Mouse (Mus musculus) urinary bladder, adult 2 months (tissue): ENCODE measurements around the gene Ttc30b. TPM values are rescaled to one million over a fixed set of nuclear protein-coding genes. Genes with fewer than 3 reads are reported as not detected.
"Not testable (repeated sequence)": the region's sequence is repeated elsewhere in the genome, so short reads cannot be mapped to it uniquely, and the experiment has no call there.

Experiments used
- DNase-seq: peaks from one replicate; pipeline ENCODE4 v3.0.0; 2022; ENCODE audit warnings: low spot score
- polyA plus RNA-seq: library from polyadenylated mRNA; depleted of rRNA; stranded (reverse); fragments of >200 nt; gene quantifications from 2 replicates; pipeline ENCODE4 v1.2.3, GENCODE M21; 2012; rRNA removed

Ttc30b gene
- polyA plus RNA-seq, 1 experiment: 9.6 TPM

- DNase-seq: no peak
Measured at GRCm38 (mm10) chr2:75950685-75951084, 12.3 kb upstream of the Ttc30b start.

- DNase-seq: peak; percentile 22
Measured at GRCm38 (mm10) chr2:75937520-75938116, 767 bp downstream of the Ttc30b start.

- not testable (repeated sequence) for DNase-seq
Measured at GRCm38 (mm10) chr2:75936685-75937084, 1.7 kb downstream of the Ttc30b start.

- no peak for DNase-seq
Measured at GRCm38 (mm10) chr2:75933541-75933940, 4.8 kb downstream of the Ttc30b start.

- no peak for DNase-seq
Measured at GRCm38 (mm10) chr2:75930941-75931340, 7.4 kb downstream of the Ttc30b start.

GRCm38 (mm10) chr2:75929786-75930444 lies 8.5 kb downstream of the Ttc30b start:
- no peak for DNase-seq

GRCm38 (mm10) chr2:75929141-75929540 lies 9.2 kb downstream of the Ttc30b start:
- DNase-seq: no peak

- DNase-seq: no peak
Measured at GRCm38 (mm10) chr2:75928011-75928410, 10.4 kb downstream of the Ttc30b start.

- DNase-seq: no peak
Measured at GRCm38 (mm10) chr2:75926061-75926460, 12.3 kb downstream of the Ttc30b start.

GRCm38 (mm10) chr2:75923807-75924340 lies 14.5 kb downstream of the Ttc30b start:
- DNase-seq: no peak

GRCm38 (mm10) chr2:75915040-75915439 lies 23.3 kb downstream of the Ttc30b start:
- DNase-seq: no peak

GRCm38 (mm10) chr2:75907142-75907541 lies 31.2 kb downstream of the Ttc30b start:
- DNase-seq: no peak

GRCm38 (mm10) chr2:75901869-75902268 lies 36.5 kb downstream of the Ttc30b start:
- no peak for DNase-seq

GRCm38 (mm10) chr2:75900281-75900680 lies 38.1 kb downstream of the Ttc30b start:
- no peak for DNase-seq

- DNase-seq: no peak
Measured at GRCm38 (mm10) chr2:75895711-75896110, 42.7 kb downstream of the Ttc30b start.

GRCm38 (mm10) chr2:75891981-75892380 lies 46.4 kb downstream of the Ttc30b start:
- DNase-seq: no peak

Other genes with a start within 250 kb of the Ttc30b start
- 214 and 256 TPM in 2 replicates for gene Nfe2l2, start 233.9 kb downstream of the Ttc30b start, polyA plus RNA-seq
- gene Agps, start 106.4 kb downstream of the Ttc30b start, polyA plus RNA-seq: 9.1 and 9.3 TPM in 2 replicates
- gene Ttc30a2, start 39.6 kb upstream of the Ttc30b start, polyA plus RNA-seq: 0.12 and 0.17 TPM in 2 replicates
- gene Ttc30a1, start 43.4 kb upstream of the Ttc30b start, polyA plus RNA-seq: 3.0 and 3.5 TPM in 2 replicates